Mouse (Mus musculus): ENCODE data around the gene Ppig. TPM values are rescaled to one million over a fixed set of nuclear protein-coding genes. Genes with fewer than 3 reads are reported as not detected.

The Ppig gene
- total and polyA plus RNA-seq, 2 experiments from 2014 or later: 13.6 to 140 TPM

DNA sequence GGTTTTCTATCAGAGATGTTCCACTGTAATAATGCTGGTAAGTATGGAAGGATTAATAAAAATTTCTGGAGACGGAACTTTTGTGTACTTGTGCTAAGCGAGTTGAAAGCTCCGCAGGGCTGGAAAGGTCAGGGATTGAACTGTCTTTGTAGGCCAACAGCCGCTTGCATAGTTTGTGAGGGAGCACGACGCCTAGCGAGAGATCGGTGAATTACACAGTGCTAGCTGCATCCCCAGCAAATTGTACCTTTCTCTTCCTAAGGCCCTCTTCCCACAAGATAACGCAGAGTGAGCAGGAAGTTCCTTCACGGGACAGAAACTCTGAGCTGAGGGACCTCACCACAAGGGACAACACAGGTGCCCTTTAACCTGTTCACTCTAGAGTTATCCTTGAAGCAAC is 67.9 kb downstream of the Ppig start:
- Histone ChIP-seq H3K27me3 (ENCODE audit: insufficient read depth, low read length) (no peaks in the 10 kb centered on the region), H3K4me1 (ENCODE audit: insufficient read depth, low read length) (no peaks in the 10 kb centered on the region), H3K4me2 (ENCODE audit: low read depth, low read length, poor library complexity, severe bottlenecking) (peak overlapping the region; percentile 83), H3K9me3 (ENCODE audit: low read length) (no peaks in the 10 kb centered on the region), H3K4me3 (ENCODE audit: low read depth, low read length) (peak overlapping the region; percentile 67), H3K36me3 (ENCODE audit: insufficient read depth, low read length) (0 out of 2 replicates have a peak, but pooled peaks cover 3% of the 10 kb centered on the region), H3K27ac (ENCODE audit: low read depth, low read length) (no peak overlapping the region; the same call in 1 of the 2 replicates), H3K9ac (replicated peaks; ENCODE audit: low read length, poor library complexity, severe bottlenecking) (no peak overlapping the region)
- ATAC-seq (ENCODE audit: low FRiP score) (peak; percentile 42; the same call in 1 of the 2 replicates), DNase-seq (ENCODE audit: low spot score) (peak; percentile 80)
- WGBS: 2% methylated on average over 10 of the region's 10 CpGs
- peak; percentile 80 for TF ChIP-seq CTCF (IDR thresholded peaks at IDR 0.05)

DNA sequence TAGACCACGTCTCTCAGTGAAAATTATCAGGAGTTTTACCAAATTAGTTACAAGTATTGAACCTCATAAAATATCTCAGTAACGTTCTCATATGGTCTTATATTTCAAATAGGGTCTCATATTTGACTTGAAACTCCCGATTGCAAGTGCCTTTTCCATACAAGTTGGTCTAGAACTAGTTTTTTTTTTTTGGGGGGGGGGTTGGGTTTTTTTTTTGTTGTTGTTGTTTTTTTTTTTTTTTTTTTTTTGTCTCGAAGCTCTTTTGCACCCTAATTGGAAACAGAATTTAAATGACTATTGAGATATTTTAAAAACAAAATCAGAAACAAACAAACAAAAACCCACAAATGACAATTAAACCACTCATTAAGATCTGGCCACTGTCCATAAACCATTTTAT is 68.4 kb downstream of the Ppig start:
- Histone ChIP-seq H3K27me3 (ENCODE audit: insufficient read depth, low read length) (no peaks in the 10 kb centered on the region), H3K9me3 (ENCODE audit: low read length) (no peaks in the 10 kb centered on the region), H3K27ac (ENCODE audit: low read depth, low read length) (no peak overlapping the region), H3K4me2 (ENCODE audit: low read depth, low read length, poor library complexity, severe bottlenecking) (peak overlapping the region; percentile 83), H3K4me1 (ENCODE audit: insufficient read depth, low read length) (no peaks in the 10 kb centered on the region), H3K36me3 (ENCODE audit: insufficient read depth, low read length) (peaks cover 7% of the 10 kb centered on the region; the same call in 1 of the 2 replicates), H3K4me3 (ENCODE audit: low read depth, low read length) (no peak overlapping the region), H3K9ac (replicated peaks; ENCODE audit: low read length, poor library complexity, severe bottlenecking) (no peak overlapping the region)
- WGBS: 77% methylated on average over 4 of the region's 4 CpGs
- DNase-seq (ENCODE audit: low spot score) (no peak), ATAC-seq (ENCODE audit: low FRiP score) (no peak)
- TF ChIP-seq CTCF (IDR thresholded peaks at IDR 0.05): no peak

DNA sequence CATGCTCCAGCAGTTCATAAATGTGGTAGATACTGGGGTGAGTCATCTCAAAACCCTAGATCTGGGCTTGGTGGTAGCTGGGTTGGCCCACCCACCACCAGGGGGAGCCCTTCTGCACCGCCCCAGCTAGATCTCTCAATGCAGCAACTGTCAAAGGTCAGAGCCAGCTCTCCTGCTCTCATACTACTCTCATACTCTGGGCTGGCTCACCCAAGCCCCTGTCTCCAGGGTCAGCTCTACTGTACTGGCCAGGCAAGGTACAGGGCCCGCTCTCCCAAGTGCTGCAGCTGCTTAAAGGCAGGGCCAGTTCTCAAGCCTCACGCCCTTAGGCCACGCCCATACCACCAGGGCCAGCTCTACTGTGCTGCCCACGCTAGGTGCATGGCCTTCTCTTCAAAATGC is 80.6 kb downstream of the Ppig start:
- Histone ChIP-seq H3K9ac (replicated peaks; ENCODE audit: low read length, poor library complexity, severe bottlenecking) (no peak overlapping the region), H3K4me1 (ENCODE audit: insufficient read depth, low read length) (no peaks in the 10 kb centered on the region), H3K4me2 (ENCODE audit: low read depth, low read length, poor library complexity, severe bottlenecking) (no peak overlapping the region), H3K27me3 (ENCODE audit: insufficient read depth, low read length) (no peaks in the 10 kb centered on the region), H3K27ac (ENCODE audit: low read depth, low read length) (no peak overlapping the region), H3K9me3 (ENCODE audit: low read length) (no peaks in the 10 kb centered on the region), H3K4me3 (ENCODE audit: low read depth, low read length) (no peak overlapping the region), H3K36me3 (ENCODE audit: insufficient read depth, low read length) (no peaks in the 10 kb centered on the region)
- no peak for DNase-seq (ENCODE audit: low spot score)
- TF ChIP-seq CTCF (IDR thresholded peaks at IDR 0.05): peak; percentile 53
- whole genome bisulfite sequencing: 54% methylated on average over 5 of the region's 5 CpGs
- ATAC-seq (ENCODE audit: low FRiP score): 0 out of 2 replicates have a peak, but pooled peaks have one; percentile 31

Other genes starting within 250 kb of the Ppig start
- 2.3 and 2.9 TPM in 2 replicates for gene Lrp2, start 136.5 kb upstream of the Ppig start, total RNA-seq (2014; rRNA removed)
- 0.22 and 0.31 TPM in 2 replicates for gene Lrp2, start 136.5 kb upstream of the Ppig start, polyA plus RNA-seq (2015; fragmentation: Nextera tagmentation; extraction: Ambion mirVana)
- gene Bbs5, start 75.4 kb upstream of the Ppig start, total RNA-seq (2014; rRNA removed): 17.2 and 25.3 TPM in 2 replicates
- 27.3 and 28.4 TPM in 2 replicates for gene Bbs5, start 75.4 kb upstream of the Ppig start, polyA plus RNA-seq (2015; fragmentation: Nextera tagmentation; extraction: Ambion mirVana)
- not detected in 2 replicates for gene Klhl41, start 52.4 kb upstream of the Ppig start, total RNA-seq (2014; rRNA removed)
- 0.11 TPM in 1 of 2 replicates, not detected in the other for gene Klhl41, start 52.4 kb upstream of the Ppig start, polyA plus RNA-seq (2015; fragmentation: Nextera tagmentation; extraction: Ambion mirVana)
- 22.6 and 25.0 TPM in 2 replicates for gene Fastkd1, start 9.0 kb upstream of the Ppig start, total RNA-seq (2014; rRNA removed)
- gene Fastkd1, start 9.0 kb upstream of the Ppig start, polyA plus RNA-seq (2015; fragmentation: Nextera tagmentation; extraction: Ambion mirVana): 12.6 and 13.8 TPM in 2 replicates
- 0.99 and 1.1 TPM in 2 replicates for gene Ccdc173, start 67.0 kb downstream of the Ppig start, total RNA-seq (2014; rRNA removed)
- 1.4 and 2.0 TPM in 2 replicates for gene Ccdc173, start 67.0 kb downstream of the Ppig start, polyA plus RNA-seq (2015; fragmentation: Nextera tagmentation; extraction: Ambion mirVana)
- 29.7 and 31.8 TPM in 2 replicates for gene Phospho2, start 67.1 kb downstream of the Ppig start, total RNA-seq (2014; rRNA removed)
- gene Phospho2, start 67.1 kb downstream of the Ppig start, polyA plus RNA-seq (2015; fragmentation: Nextera tagmentation; extraction: Ambion mirVana): 31.6 and 33.4 TPM in 2 replicates
- 147 and 164 TPM in 2 replicates for gene Klhl23, start 99.4 kb downstream of the Ppig start, total RNA-seq (2014; rRNA removed)
- 84.1 and 99.2 TPM in 2 replicates for gene Klhl23, start 99.4 kb downstream of the Ppig start, polyA plus RNA-seq (2015; fragmentation: Nextera tagmentation; extraction: Ambion mirVana)
- 51.3 and 64.1 TPM in 2 replicates for gene Ssb, start 139.0 kb downstream of the Ppig start, total RNA-seq (2014; rRNA removed)
- gene Ssb, start 139.0 kb downstream of the Ppig start, polyA plus RNA-seq (2015; fragmentation: Nextera tagmentation; extraction: Ambion mirVana): 260 and 285 TPM in 2 replicates
- gene Mettl5, start 163.1 kb downstream of the Ppig start, total RNA-seq (2014; rRNA removed): 8.6 and 10.2 TPM in 2 replicates
- gene Mettl5, start 163.1 kb downstream of the Ppig start, polyA plus RNA-seq (2015; fragmentation: Nextera tagmentation; extraction: Ambion mirVana): 30.4 and 34.1 TPM in 2 replicates
- 37.9 and 62.1 TPM in 2 replicates for gene Ubr3, start 174.7 kb downstream of the Ppig start, total RNA-seq (2014; rRNA removed)
- 15.4 and 20.9 TPM in 2 replicates for gene Ubr3, start 174.7 kb downstream of the Ppig start, polyA plus RNA-seq (2015; fragmentation: Nextera tagmentation; extraction: Ambion mirVana)